Mouse (Mus musculus) heart, postnatal 0 days (tissue): ENCODE data around the gene Ipo9.
A peak's percentile ranks its signal among the peaks of the same experiment; 100 is the strongest.

Source experiments
- CTCF ChIP-seq: IDR thresholded peaks from 2 replicates; pipeline ENCODE4 v1.5.1; 2016; ENCODE audit warnings: antibody characterized with exemption, control low read depth, low read depth
- EP300 ChIP-seq: IDR thresholded peaks from 2 replicates; pipeline ENCODE4 v1.6.1; 2016; ENCODE audit warnings: antibody characterized with exemption, low read depth

- TF ChIP-seq CTCF (no peak), EP300 (0 out of 2 replicates have a peak, but pooled peaks have one; percentile 13)
These were observed 344 bp upstream of the Ipo9 start for GRCm38 (mm10) chr1:135430669-135431017.
